Mouse (Mus musculus) spleen, adult 2 months (tissue): ENCODE measurements around the gene Nhlh1. TPM values are rescaled to one million over a fixed set of nuclear protein-coding genes. Genes with fewer than 3 reads are reported as not detected.

Experiments used
- DNase-seq, 2 experiments: peaks; one replicate each; pipeline versions ENCODE4 v3.0.0 to v3.0.0-alpha.2; 2012 to 2021; ENCODE audit warnings: low spot score in 2 of 2, low read depth in 1 of 2
- H3K27ac ChIP-seq: fragments of 200-500 bp; 2 replicates; pipeline ENCODE4 v1.5.1; 2012; ENCODE audit warnings: low read length, inconsistent platforms; ENCODE audit not compliant: insufficient read depth
- H3K27me3 ChIP-seq: fragments of 200-500 bp; 2 replicates; pipeline ENCODE4 v1.6.1; 2012; ENCODE audit warnings: mild to moderate bottlenecking, moderate library complexity, low read length, inconsistent platforms; ENCODE audit not compliant: control insufficient read depth, insufficient read depth
- H3K36me3 ChIP-seq: fragments of 200-500 bp; 2 replicates; pipeline ENCODE4 v1.6.1; 2012; ENCODE audit warnings: mild to moderate bottlenecking, low read length, inconsistent platforms; ENCODE audit not compliant: control insufficient read depth, insufficient read depth
- H3K4me1 ChIP-seq: fragments of 200-500 bp; 2 replicates; pipeline ENCODE4 v1.6.1; 2011; ENCODE audit warnings: inconsistent platforms; ENCODE audit not compliant: control insufficient read depth, insufficient read depth, insufficient read length
- H3K4me3 ChIP-seq: fragments of 200-500 bp; 2 replicates; pipeline ENCODE4 v1.5.1; 2011; ENCODE audit warnings: mild to moderate bottlenecking, inconsistent platforms; ENCODE audit not compliant: insufficient read depth, insufficient read length; ENCODE audit errors: extremely low read depth
- CTCF ChIP-seq: fragments of 200-500 bp; IDR thresholded peaks from 2 replicates; pipeline ENCODE4 v1.5.1; 2011; ENCODE audit warnings: mild to moderate bottlenecking, inconsistent platforms; ENCODE audit not compliant: insufficient read depth, insufficient read length, insufficient replicate concordance; ENCODE audit errors: extremely low read depth
- POLR2A ChIP-seq: fragments of 200-500 bp; IDR thresholded peaks from 2 replicates; pipeline ENCODE4 v1.6.1; 2011; ENCODE audit warnings: low read depth, low read length, inconsistent platforms
- WGBS: fragments of 180-500 bp; shearing (Covaris S2); methylation state at CpG from one replicate; pipeline ENCODE4 v1.1.7; 2018; 5-methylcytosine and 5-hydroxymethylcytosine counted together
- polyA plus RNA-seq: library from polyadenylated mRNA; depleted of rRNA; stranded (reverse); fragments of >200 nt; gene quantifications from 2 replicates; pipeline ENCODE4 v1.2.3, GENCODE M21; 2012

The Nhlh1 gene
- polyA plus RNA-seq, 1 experiment: not detected

DNA sequence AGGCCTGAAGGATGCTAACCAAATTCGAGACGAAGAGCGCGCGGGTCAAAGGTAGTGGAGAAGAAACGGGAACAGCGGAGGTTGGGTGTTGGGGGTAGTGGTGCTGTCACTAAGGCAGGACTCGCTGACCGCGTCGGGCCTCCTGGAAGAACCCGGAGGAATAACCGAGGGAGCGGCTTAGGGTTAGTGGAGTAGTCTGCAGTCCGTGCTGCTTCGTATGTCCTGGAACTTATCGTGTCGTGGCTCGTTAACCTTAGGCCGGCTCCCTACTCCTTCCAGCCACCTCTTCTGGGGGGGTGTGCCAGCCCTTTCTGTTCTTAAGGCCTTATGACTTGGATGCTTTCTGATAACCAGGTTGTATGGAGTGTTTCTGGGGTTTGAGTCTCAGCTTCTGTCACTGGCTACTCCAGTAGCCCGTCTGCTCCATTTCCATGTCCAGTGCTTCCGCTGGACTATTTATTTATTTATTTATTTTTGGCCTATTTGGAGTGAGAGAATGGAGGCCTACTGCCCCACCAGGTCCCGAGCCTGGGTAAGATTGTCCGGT, 25.6 kb upstream of the Nhlh1 start:
- Histone ChIP-seq H3K27me3 (no peaks in the 10 kb centered on the region), H3K27ac (peak overlapping the region; percentile 77), H3K36me3 (peaks cover 6% of the 10 kb centered on the region), H3K4me1 (peaks cover 10% of the 10 kb centered on the region), H3K4me3 (peak overlapping the region; percentile 97)
- 1% methylated on average over 24 of the region's 24 CpGs for WGBS
- DNase-seq: no peak
- TF ChIP-seq CTCF (no peak), POLR2A (no peak)

DNA sequence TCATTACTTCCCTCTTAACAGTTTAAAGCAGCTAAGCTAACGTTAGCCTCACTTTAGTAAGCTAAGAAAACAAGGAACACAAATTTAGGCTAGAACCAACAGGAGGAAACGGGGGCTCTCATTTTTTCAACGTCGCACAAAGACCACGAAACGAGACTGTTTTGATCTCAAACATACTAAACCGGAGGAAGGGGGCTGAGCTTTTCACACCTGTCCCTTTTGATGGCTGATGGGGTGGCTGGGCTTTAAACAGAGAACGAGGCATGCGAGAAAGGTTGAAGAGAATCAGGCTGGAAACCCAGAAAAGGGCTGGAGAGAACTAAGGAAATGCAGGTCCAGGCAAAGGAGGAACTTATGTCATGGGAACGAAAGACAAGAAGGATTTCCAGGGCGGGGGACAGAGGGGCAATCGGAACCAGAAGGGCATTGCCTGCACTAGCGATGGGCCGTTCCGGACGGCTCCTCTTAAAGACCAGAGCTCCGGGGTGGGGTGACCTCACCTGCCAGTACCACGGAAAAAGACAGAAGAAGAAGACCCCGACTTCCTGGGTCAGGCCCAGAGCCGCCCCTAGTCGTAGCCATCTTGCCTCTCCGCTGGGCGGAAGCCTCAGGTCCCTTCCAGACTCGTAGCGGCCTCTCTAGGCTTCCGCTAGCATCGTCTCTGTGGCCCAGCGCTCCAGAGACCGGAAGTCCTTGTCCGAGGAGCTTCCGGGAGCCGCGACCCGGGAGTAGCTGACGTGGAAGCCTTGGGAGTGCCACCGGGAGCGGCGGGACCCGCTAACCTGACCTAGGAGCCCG, 24.9 kb upstream of the Nhlh1 start, which contains the start of the genes Copa and Ncstn:
Gene Copa, plus strand, starts transcription at position 429 of the 798 bp plus-strand sequence.
Gene Ncstn, minus strand, starts transcription at position 695 of the 798 bp plus-strand sequence.
- TF ChIP-seq CTCF (no peak), POLR2A (peak; percentile 76)
- no peaks in the 10 kb centered on the region for H3K27me3 ChIP-seq
- peaks cover 6% of the 10 kb centered on the region for H3K36me3 ChIP-seq
- peak within 1 kb of the TSS; percentile 82 for H3K27ac ChIP-seq
- H3K4me3 ChIP-seq: peak within 1 kb of the TSS; percentile 97
- peaks cover 10% of the 10 kb centered on the region for H3K4me1 ChIP-seq
- WGBS: under 1% methylated on average over 40 of the region's 40 CpGs
- DNase-seq: peak; percentile 80 to 89

DNA sequence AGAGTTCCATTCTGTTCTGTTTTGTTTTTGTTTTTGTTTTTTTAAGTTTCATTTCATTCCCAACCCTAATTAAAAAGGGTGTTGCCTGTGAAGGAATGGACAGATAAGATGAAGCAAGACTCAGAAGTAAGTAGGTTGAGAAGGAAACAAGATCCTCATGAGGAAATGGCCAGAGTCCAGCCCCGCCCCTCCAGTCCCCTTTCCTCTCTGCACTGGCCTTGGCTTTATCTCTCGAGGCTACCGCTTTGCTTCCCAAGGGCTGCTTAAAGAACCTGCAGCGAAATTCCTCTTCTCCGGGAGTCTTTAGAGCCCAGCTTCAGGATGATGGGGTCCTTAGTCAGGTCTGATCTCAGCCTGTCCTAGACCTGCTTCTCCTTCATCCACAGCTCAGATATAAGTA, 20.6 kb upstream of the Nhlh1 start:
- WGBS: 83% methylated on average over 5 of the region's 5 CpGs
- Histone ChIP-seq H3K36me3 (peaks cover 30% of the 10 kb centered on the region), H3K4me3 (no peak overlapping the region), H3K4me1 (no peaks in the 10 kb centered on the region; the same call in 1 of the 2 replicates), H3K27me3 (no peaks in the 10 kb centered on the region), H3K27ac (no peak overlapping the region)
- no peak for DNase-seq
- TF ChIP-seq POLR2A (no peak), CTCF (no peak)

DNA sequence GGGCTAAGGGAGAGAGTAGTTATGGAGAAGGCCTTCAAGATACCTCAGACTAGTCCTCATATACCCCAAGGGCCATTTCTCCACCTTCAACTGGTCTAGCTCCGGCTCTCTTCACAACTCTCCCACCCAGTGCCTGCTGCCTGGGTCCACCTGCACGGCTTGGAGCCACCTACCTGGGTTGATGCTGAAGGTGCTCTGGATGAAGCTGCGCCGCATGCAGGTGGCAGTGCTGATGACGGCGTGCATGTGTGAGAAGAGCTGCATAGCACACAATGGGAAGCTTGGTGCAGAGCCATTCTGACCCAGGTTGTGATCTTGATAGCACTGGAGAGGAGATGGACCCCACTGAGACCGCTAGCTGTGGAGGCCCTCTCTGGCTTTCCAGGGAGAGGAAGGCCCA, 15.2 kb upstream of the Nhlh1 start:
- H3K36me3 ChIP-seq: peaks cover 65% of the 10 kb centered on the region
- H3K27ac ChIP-seq: no peak overlapping the region
- WGBS: 96% methylated on average over 7 of the region's 7 CpGs
- H3K4me1 ChIP-seq: no peaks in the 10 kb centered on the region
- TF ChIP-seq POLR2A: no peak
- no peak for TF ChIP-seq CTCF
- DNase-seq: no peak
- H3K27me3 ChIP-seq: no peaks in the 10 kb centered on the region
- H3K4me3 ChIP-seq: no peak overlapping the region

DNA sequence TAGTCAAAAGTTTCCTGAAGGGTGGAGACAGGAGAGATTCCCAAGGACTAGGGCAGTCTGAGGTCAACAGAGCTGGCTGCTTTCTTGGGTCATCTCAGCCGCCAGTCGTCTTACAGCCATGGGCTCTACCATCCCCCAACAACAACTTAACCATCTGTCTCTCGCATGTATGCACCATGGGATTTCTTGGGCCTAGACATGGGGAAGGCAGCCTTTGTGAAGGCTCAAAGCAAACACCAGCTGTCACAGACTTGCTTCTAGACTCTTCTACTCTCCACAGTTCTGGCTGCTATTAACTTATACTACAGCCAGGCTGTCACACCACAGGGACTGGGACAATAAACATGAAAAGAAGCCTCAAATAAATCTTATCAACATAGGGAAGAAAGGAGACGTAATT, 14.2 kb upstream of the Nhlh1 start:
- TF ChIP-seq POLR2A: no peak
- WGBS: 84% methylated on average over 4 of the region's 4 CpGs
- DNase-seq: no peak
- Histone ChIP-seq H3K36me3 (peaks cover 75% of the 10 kb centered on the region), H3K27ac (no peak overlapping the region), H3K4me3 (no peak overlapping the region), H3K4me1 (no peaks in the 10 kb centered on the region), H3K27me3 (no peaks in the 10 kb centered on the region)

DNA sequence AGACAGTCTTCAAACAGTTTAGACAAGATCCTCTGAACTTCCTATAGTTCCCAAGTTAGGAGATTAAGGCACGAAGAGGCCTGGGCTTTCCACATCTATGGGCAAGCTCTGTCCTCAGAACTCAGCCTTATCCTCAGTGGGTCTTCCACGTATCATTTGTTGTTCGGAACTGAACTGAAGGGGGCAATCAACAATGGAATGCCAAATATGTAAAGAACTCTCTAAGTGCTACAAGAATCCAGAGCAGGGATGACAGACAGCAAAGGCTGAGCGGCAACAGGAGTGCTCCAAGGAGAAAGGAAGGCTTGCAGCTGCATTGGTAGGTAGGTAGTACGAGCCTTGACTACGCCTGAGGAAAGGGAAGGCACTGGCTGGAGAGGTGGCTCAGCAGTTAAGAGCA, 12.9 kb upstream of the Nhlh1 start:
- WGBS: 94% methylated on average over 6 of the region's 6 CpGs
- no peak for DNase-seq
- Histone ChIP-seq H3K36me3 (peaks cover 78% of the 10 kb centered on the region), H3K27me3 (no peaks in the 10 kb centered on the region), H3K27ac (no peak overlapping the region), H3K4me3 (no peak overlapping the region), H3K4me1 (no peaks in the 10 kb centered on the region)
- TF ChIP-seq CTCF (no peak), POLR2A (no peak)

DNA sequence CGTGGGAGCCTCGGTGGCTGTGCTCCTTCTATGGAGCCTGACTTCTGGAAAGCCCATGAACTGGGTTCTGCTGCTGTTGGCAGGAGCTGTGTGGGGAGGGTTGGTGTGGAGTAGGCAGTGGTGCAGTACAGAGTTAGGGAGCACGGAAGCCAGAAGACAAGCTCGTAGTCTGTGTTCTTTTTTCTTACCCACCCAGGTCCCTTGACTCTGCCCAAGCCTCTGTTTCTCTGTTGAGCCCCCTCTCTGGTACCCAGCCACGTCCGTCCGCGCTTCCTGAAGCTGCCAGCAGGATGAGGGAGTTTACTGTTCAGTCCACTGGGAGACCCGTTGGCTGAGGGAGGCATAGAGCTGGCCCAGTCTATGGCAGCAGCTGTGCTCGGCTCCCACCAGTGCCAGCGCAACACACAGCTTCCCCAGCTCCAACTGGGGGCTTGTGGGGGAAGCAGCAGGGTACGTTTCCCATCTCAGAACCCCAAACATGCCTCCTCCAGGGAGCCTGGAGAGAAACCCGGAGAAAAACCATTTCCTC, 7.3 kb upstream of the Nhlh1 start:
- no peak for DNase-seq
- WGBS: 90% methylated on average over 13 of the region's 13 CpGs
- no peak for TF ChIP-seq CTCF
- no peak for TF ChIP-seq POLR2A
- Histone ChIP-seq H3K4me3 (no peak overlapping the region), H3K4me1 (no peaks in the 10 kb centered on the region), H3K27me3 (no peaks in the 10 kb centered on the region), H3K36me3 (peaks cover 47% of the 10 kb centered on the region), H3K27ac (no peak overlapping the region)
